Mouse (Mus musculus) limb, embryonic 14.5 days (tissue): ENCODE measurements around the gene Dnaja4. TPM values are rescaled to one million over a fixed set of nuclear protein-coding genes. Genes with fewer than 3 reads are reported as not detected.

ENCODE experiments used
- ATAC-seq: fragments of 200-750 bp; cut with Nextera tagmentation; 2 replicates; pipeline ENCODE4 v1.8.0; 2017; ENCODE audit warnings: low read depth, moderate number of reproducible peaks, moderate TSS enrichment; ENCODE audit not compliant: low FRiP score
- DNase-seq: peaks from one replicate; pipeline ENCODE4 v3.0.0-alpha.2; 2015; ENCODE audit warnings: low spot score
- H3K27ac ChIP-seq: fragments of 300-500 bp; sonication (generic); replicated peaks from 2 replicates; pipeline ENCODE4 v1.5.1; 2014; ENCODE audit warnings: low read depth, mild to moderate bottlenecking, low read length, moderate library complexity, mixed read lengths
- H3K27me3 ChIP-seq: fragments of 300-500 bp; sonication (generic); 2 replicates; pipeline ENCODE4 v1.6.1; 2014; ENCODE audit warnings: low read length, mixed read lengths; ENCODE audit not compliant: control insufficient read depth, insufficient read depth
- H3K36me3 ChIP-seq: fragments of 300-500 bp; sonication (generic); 2 replicates; pipeline ENCODE4 v1.6.1; 2014; ENCODE audit warnings: mild to moderate bottlenecking, low read length, moderate library complexity, mixed read lengths; ENCODE audit not compliant: control insufficient read depth, insufficient read depth
- H3K4me1 ChIP-seq: fragments of 300-500 bp; sonication (generic); 2 replicates; pipeline ENCODE4 v1.6.1; 2014; ENCODE audit warnings: antibody characterized with exemption, low read length, mixed read lengths; ENCODE audit not compliant: control insufficient read depth, insufficient read depth
- H3K4me2 ChIP-seq: fragments of 300-500 bp; sonication (generic); replicated peaks from 2 replicates; pipeline ENCODE4 v1.6.1; 2014; ENCODE audit warnings: low read depth, mild to moderate bottlenecking, low read length, moderate library complexity; ENCODE audit not compliant: severe bottlenecking
- H3K4me3 ChIP-seq: fragments of 300-500 bp; sonication (generic); replicated peaks from 2 replicates; pipeline ENCODE4 v1.5.1; 2014; ENCODE audit warnings: low read length
- H3K9ac ChIP-seq: fragments of 300-500 bp; sonication (generic); 2 replicates; pipeline ENCODE4 v1.6.1; 2014; ENCODE audit warnings: mild to moderate bottlenecking, low read depth, low read length, moderate library complexity; ENCODE audit not compliant: severe bottlenecking
- H3K9me3 ChIP-seq: fragments of 300-500 bp; sonication (generic); 2 replicates; pipeline ENCODE4 v1.6.1; 2016; ENCODE audit warnings: low read length; ENCODE audit not compliant: control insufficient read depth
- POLR2A ChIP-seq: fragments of 200-500 bp; IDR thresholded peaks from 2 replicates; pipeline ENCODE4 v1.8.0; 2012; ENCODE audit warnings: inconsistent platforms, mild to moderate bottlenecking, moderate library complexity, borderline replicate concordance; ENCODE audit not compliant: insufficient read depth, insufficient read length; ENCODE audit errors: extremely low read depth
- WGBS: fragments of 180-500 bp; shearing (Covaris S2); extraction: QIAGEN DNeasy Blood & Tissue Kit; methylation state at CpG from one replicate; pipeline ENCODE4 v1.1.7; 2014; 5-methylcytosine and 5-hydroxymethylcytosine counted together
- microRNA-seq: library from miRNA; unstranded; fragments of <30 nt; microRNA quantifications from one replicate; pipeline ENCODE4, GENCODE M21; 2016
- polyA plus RNA-seq, 2 experiments: library from polyadenylated mRNA; depleted of rRNA in 1 of 2; stranded (reverse) in 1 of 2; unstranded in 1 of 2; fragments of >200 nt; fragmentation: Nextera tagmentation in 1 of 2; extraction: Ambion mirVana in 1 of 2; gene quantifications; 2 replicates each; pipeline versions ENCODE4 v1.2.1 to v1.2.3; 2012 to 2014

The Dnaja4 gene
- polyA plus RNA-seq, 2 experiments: 11.2 to 12.0 TPM

- no peaks in the 10 kb centered on the region for H3K9me3 ChIP-seq
- peak overlapping the region; percentile 58 for H3K4me3 ChIP-seq
- peaks cover 9% of the 10 kb centered on the region for H3K4me1 ChIP-seq
- peaks cover 6% of the 10 kb centered on the region; the same call in 1 of the 2 replicates for H3K36me3 ChIP-seq
- ATAC-seq: no peak; the same call in 1 of the 2 replicates
- DNase-seq: no peak
- H3K27me3 ChIP-seq: peaks cover 9% of the 10 kb centered on the region; the same call in 1 of the 2 replicates
- WGBS: 14% methylated on average over 12 of the region's 12 CpGs
- no peak for TF ChIP-seq POLR2A
- H3K4me2 ChIP-seq: peak overlapping the region; percentile 94
- peak overlapping the region; percentile 20; the same call in 1 of the 2 replicates for H3K27ac ChIP-seq
- H3K9ac ChIP-seq: peak overlapping the region; percentile 61
These were observed 65.4 kb downstream of the Dnaja4 start for GRCm38 (mm10) chr9:54764091-54764490.

- H3K4me1 ChIP-seq: peaks cover 13% of the 10 kb centered on the region
These were observed 66.0 kb downstream of the Dnaja4 start, which contains the start of gene Crabp1 for GRCm38 (mm10) chr9:54764561-54765217. Crabp1 (plus strand) TSS chr9:54764748.

GRCm38 (mm10) chr9:54765336-54766085, 66.8 kb downstream of the Dnaja4 start:
- Histone ChIP-seq H3K27ac (no peak overlapping the region), H3K36me3 (peaks cover 12% of the 10 kb centered on the region; the same call in 1 of the 2 replicates), H3K4me1 (peaks cover 21% of the 10 kb centered on the region; the same call in 1 of the 2 replicates), H3K4me2 (peak overlapping the region; percentile 94), H3K27me3 (peaks cover 9% of the 10 kb centered on the region; the same call in 1 of the 2 replicates), H3K4me3 (peak overlapping the region; percentile 58), H3K9me3 (no peaks in the 10 kb centered on the region), H3K9ac (peak overlapping the region; percentile 61)
- TF ChIP-seq POLR2A: no peak
- ATAC-seq (peak; percentile 39; the same call in 1 of the 2 replicates), DNase-seq (no peak)
- under 1% methylated on average over 41 of the region's 41 CpGs for WGBS

More at GRCm38 (mm10) chr9:54764561-54765217, 66.0 kb downstream of the Dnaja4 start, which contains the start of gene Crabp1:
- DNase-seq (peak; percentile 70), ATAC-seq (peak; percentile 83)
- Histone ChIP-seq H3K36me3 (peaks cover 11% of the 10 kb centered on the region; the same call in 1 of the 2 replicates), H3K27me3 (peaks cover 9% of the 10 kb centered on the region; the same call in 1 of the 2 replicates), H3K4me2 (peak within 1 kb of the TSS; percentile 94), H3K4me3 (peak within 1 kb of the TSS; percentile 58), H3K27ac (peak within 1 kb of the TSS; percentile 20; the same call in 1 of the 2 replicates), H3K9ac (peak within 1 kb of the TSS; percentile 61), H3K9me3 (no peaks in the 10 kb centered on the region)
- under 1% methylated on average over 34 of the region's 45 CpGs for WGBS
- 0 out of 2 replicates have a peak, but pooled peaks have one; percentile 54 for TF ChIP-seq POLR2A

Small RNAs within 50 kb of the gene (microRNA-seq; reads per million reads assigned to microRNA genes)
- gene Mir5710: not detected

Other genes starting within 250 kb of the Dnaja4 start
- 7.3 and 7.9 TPM in 2 replicates for gene Dmxl2, start 197.2 kb upstream of the Dnaja4 start, polyA plus RNA-seq (2012; rRNA removed)
- 6.4 TPM in 2 replicates for gene Dmxl2, start 197.2 kb upstream of the Dnaja4 start, polyA plus RNA-seq (2014; fragmentation: Nextera tagmentation; extraction: Ambion mirVana)
- gene Sh2d7, start 159.9 kb upstream of the Dnaja4 start, polyA plus RNA-seq (2012; rRNA removed): not detected in 2 replicates
- not detected in 2 replicates for gene Sh2d7, start 159.9 kb upstream of the Dnaja4 start, polyA plus RNA-seq (2014; fragmentation: Nextera tagmentation; extraction: Ambion mirVana)
- 13.4 and 14.3 TPM in 2 replicates for gene Cib2, start 138.7 kb upstream of the Dnaja4 start, polyA plus RNA-seq (2012; rRNA removed)
- 26.5 and 31.6 TPM in 2 replicates for gene Cib2, start 138.7 kb upstream of the Dnaja4 start, polyA plus RNA-seq (2014; fragmentation: Nextera tagmentation; extraction: Ambion mirVana)
- gene Idh3a, start 112.5 kb upstream of the Dnaja4 start, polyA plus RNA-seq (2012; rRNA removed): 55.4 and 56.6 TPM in 2 replicates
- 102 and 103 TPM in 2 replicates for gene Idh3a, start 112.5 kb upstream of the Dnaja4 start, polyA plus RNA-seq (2014; fragmentation: Nextera tagmentation; extraction: Ambion mirVana)
- gene Acsbg1, start 37.0 kb upstream of the Dnaja4 start, polyA plus RNA-seq (2012; rRNA removed): 0.40 and 0.77 TPM in 2 replicates
- gene Acsbg1, start 37.0 kb upstream of the Dnaja4 start, polyA plus RNA-seq (2014; fragmentation: Nextera tagmentation; extraction: Ambion mirVana): 0.18 and 0.51 TPM in 2 replicates
- 96.1 and 105 TPM in 2 replicates for gene Wdr61, start 35.6 kb downstream of the Dnaja4 start, polyA plus RNA-seq (2012; rRNA removed)
- gene Wdr61, start 35.6 kb downstream of the Dnaja4 start, polyA plus RNA-seq (2014; fragmentation: Nextera tagmentation; extraction: Ambion mirVana): 159 and 161 TPM in 2 replicates
- gene Crabp1, start 65.9 kb downstream of the Dnaja4 start, polyA plus RNA-seq (2012; rRNA removed): 635 and 800 TPM in 2 replicates
- gene Crabp1, start 65.9 kb downstream of the Dnaja4 start, polyA plus RNA-seq (2014; fragmentation: Nextera tagmentation; extraction: Ambion mirVana): 716 and 755 TPM in 2 replicates
- gene Ireb2, start 164.9 kb downstream of the Dnaja4 start, polyA plus RNA-seq (2012; rRNA removed): 39.2 and 39.9 TPM in 2 replicates
- gene Ireb2, start 164.9 kb downstream of the Dnaja4 start, polyA plus RNA-seq (2014; fragmentation: Nextera tagmentation; extraction: Ambion mirVana): 38.0 and 43.0 TPM in 2 replicates
- 4.3 and 4.5 TPM in 2 replicates for gene Hykk, start 218.4 kb downstream of the Dnaja4 start, polyA plus RNA-seq (2012; rRNA removed)
- 5.9 TPM in 2 replicates for gene Hykk, start 218.4 kb downstream of the Dnaja4 start, polyA plus RNA-seq (2014; fragmentation: Nextera tagmentation; extraction: Ambion mirVana)